9 mouse cellular contexts compared by ENCODE assay signal in the genomic region with DNA sequence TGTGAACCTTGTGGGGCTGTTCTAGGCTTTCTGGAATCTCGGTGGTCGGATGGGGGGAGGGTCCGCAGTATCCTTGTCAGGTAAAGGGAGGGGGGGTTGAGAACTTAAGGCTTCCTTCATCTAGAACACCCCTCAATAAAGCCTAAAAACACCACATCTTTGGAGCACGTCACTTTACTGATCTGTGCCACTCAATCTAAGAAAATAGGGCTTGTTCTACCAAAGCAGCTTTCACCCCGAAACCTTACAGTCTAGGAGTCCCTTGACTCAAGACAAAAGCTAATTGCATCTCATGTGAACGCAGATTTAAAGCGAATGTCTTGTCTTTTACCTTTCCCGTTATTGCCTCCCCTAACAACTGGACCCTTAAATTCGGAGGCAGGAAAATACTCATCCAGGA. TPM values are rescaled to one million over a fixed set of nuclear protein-coding genes. Genes with fewer than 3 reads are reported as not detected.
DNase-seq lines count a peak whose midpoint lies in the region; ATAC-seq lines count a peak whose summit lies in the region.
"Had no signal": no experiment of that assay in that cellular context is flagged by ENCODE, and none has a peak within 500 bp of the region (broad histone marks: within the 10 kb centered on the region; RNA-seq: fewer than 3 reads in every experiment).

No protein-coding gene starts in this region.

- H3K4me2 ChIP-seq in heart, embryonic 11.5 days: peak overlapping the region; percentile 97
- peak overlapping the region; percentile 91 for H3K4me2 ChIP-seq in hindbrain, embryonic 12.5 days (replicated peaks)
- H3K4me2 ChIP-seq in midbrain, embryonic 12.5 days (replicated peaks): peak overlapping the region; percentile 76

- H3K27ac ChIP-seq in heart, embryonic 11.5 days (ENCODE audit: low read depth, low read length): no peak overlapping the region
- no peak overlapping the region for H3K27ac ChIP-seq in brown adipose tissue, adult 24 weeks (replicated peaks; ENCODE audit: low read depth, low read length)
- no peak overlapping the region for H3K27ac ChIP-seq in hindbrain, embryonic 12.5 days
- no peak overlapping the region for H3K27ac ChIP-seq in midbrain, embryonic 12.5 days (replicated peaks)

- H3K9me3 ChIP-seq in heart, embryonic 11.5 days (replicated peaks; ENCODE audit: control insufficient read depth, low read length): no peaks in the 10 kb centered on the region
- no peaks in the 10 kb centered on the region for H3K9me3 ChIP-seq in hindbrain, embryonic 12.5 days (replicated peaks)
- no peaks in the 10 kb centered on the region for H3K9me3 ChIP-seq in midbrain, embryonic 12.5 days

- H3K9ac ChIP-seq in heart, embryonic 11.5 days (ENCODE audit: low read depth, low read length): no peak overlapping the region
- H3K9ac ChIP-seq in hindbrain, embryonic 12.5 days: no peak overlapping the region
- H3K9ac ChIP-seq in midbrain, embryonic 12.5 days (replicated peaks): no peak overlapping the region

- no peaks in the 10 kb centered on the region for H3K36me3 ChIP-seq in heart, embryonic 11.5 days (ENCODE audit: control insufficient read depth, insufficient read depth, low read length)
- H3K36me3 ChIP-seq in hindbrain, embryonic 12.5 days: no peaks in the 10 kb centered on the region
- H3K36me3 ChIP-seq in midbrain, embryonic 12.5 days: no peaks in the 10 kb centered on the region

- 5% methylated on average over 9 of the region's 9 CpGs for WGBS in heart, embryonic 11.5 days (ENCODE audit: insufficient replicate concordance)
- 5% methylated on average over 9 of the region's 9 CpGs for WGBS in hindbrain, embryonic 12.5 days
- WGBS in midbrain, embryonic 12.5 days: 7% methylated on average over 9 of the region's 9 CpGs

- peaks cover 14% of the 10 kb centered on the region for H3K4me1 ChIP-seq in heart, embryonic 11.5 days (ENCODE audit: control insufficient read depth, insufficient read depth, low read length)
- no peaks in the 10 kb centered on the region; the same call in 1 of the 2 replicates for H3K4me1 ChIP-seq in brown adipose tissue, adult 24 weeks (ENCODE audit: control insufficient read depth, insufficient read depth, insufficient read length, low read length)
- peaks cover 36% of the 10 kb centered on the region for H3K4me1 ChIP-seq in hindbrain, embryonic 12.5 days
- peaks cover 27% of the 10 kb centered on the region for H3K4me1 ChIP-seq in midbrain, embryonic 12.5 days

- peak overlapping the region; percentile 55 for H3K4me3 ChIP-seq in heart, embryonic 11.5 days (ENCODE audit: low read depth, low read length)
- peak overlapping the region; percentile 35; the same call in 1 of the 2 replicates for H3K4me3 ChIP-seq in brown adipose tissue, adult 24 weeks (ENCODE audit: insufficient read depth, low read depth, low read length)
- H3K4me3 ChIP-seq in hindbrain, embryonic 12.5 days: peak overlapping the region; percentile 49; the same call in 1 of the 2 replicates
- H3K4me3 ChIP-seq in midbrain, embryonic 12.5 days: peak overlapping the region; percentile 49; the same call in 1 of the 2 replicates
- H3K4me3 ChIP-seq: myocyte had no signal

- no peak for DNase-seq in heart, adult 11 months
- no peak for DNase-seq in right cerebral cortex, adult 18-20 months
- no peak for DNase-seq in spleen, adult 12 weeks (ENCODE audit: low spot score)
- DNase-seq in layer of hippocampus, postnatal 14 days (ENCODE audit: low spot score in 2 of 2): no peak

- H3K27me3 ChIP-seq in heart, embryonic 11.5 days (ENCODE audit: control insufficient read depth, insufficient read depth, low read length): peaks cover 71% of the 10 kb centered on the region
- H3K27me3 ChIP-seq in hindbrain, embryonic 12.5 days: peaks cover 82% of the 10 kb centered on the region
- peaks cover 79% of the 10 kb centered on the region for H3K27me3 ChIP-seq in midbrain, embryonic 12.5 days

- no peak for ATAC-seq in heart, embryonic 11.5 days (replicated peaks; ENCODE audit: insufficient number of reproducible peaks, low FRiP score, low TSS enrichment)
- no peak for ATAC-seq in hindbrain, embryonic 12.5 days (ENCODE audit: low FRiP score)
- no peak for ATAC-seq in midbrain, embryonic 12.5 days (ENCODE audit: low FRiP score, low read depth)

RNA-seq across cellular contexts. Expression of gene Ovol2, which starts 0.5 kb away (rescaled TPM):
- polyA plus RNA-seq in heart, embryonic 11.5 days (2014; fragmentation: Nextera tagmentation; extraction: Ambion mirVana): 0.10 TPM in 1 of 2 replicates, not detected in the other
- polyA plus RNA-seq in brown adipose tissue, adult 24 weeks (2012; ENCODE audit: insufficient read depth, insufficient read length, missing spikeins): not detected in 2 replicates
- 0.44 and 1.3 TPM in 2 replicates for polyA plus RNA-seq in hindbrain, embryonic 12.5 days (2016; fragmentation: Nextera tagmentation; extraction: Ambion mirVana)
- not detected in 2 replicates for polyA plus RNA-seq in midbrain, embryonic 12.5 days (2016; fragmentation: Nextera tagmentation; extraction: Ambion mirVana)
- under 1 TPM; 0.35 to 0.91 TPM for total RNA-seq in layer of hippocampus, postnatal 14 days (2021)
- polyA plus RNA-seq: myocyte had no signal

RNA-seq across cellular contexts. Expression of gene Kat14, which starts 36.3 kb away (rescaled TPM):
- polyA plus RNA-seq in heart, embryonic 11.5 days (2014; fragmentation: Nextera tagmentation; extraction: Ambion mirVana): 25.0 and 30.8 TPM in 2 replicates
- polyA plus RNA-seq in brown adipose tissue, adult 24 weeks (2012; ENCODE audit: insufficient read depth, insufficient read length, missing spikeins): 9.9 and 17.2 TPM in 2 replicates
- 37.7 and 40.7 TPM in 2 replicates for polyA plus RNA-seq in hindbrain, embryonic 12.5 days (2016; fragmentation: Nextera tagmentation; extraction: Ambion mirVana)
- 46.0 and 47.1 TPM in 2 replicates for polyA plus RNA-seq in midbrain, embryonic 12.5 days (2016; fragmentation: Nextera tagmentation; extraction: Ambion mirVana)
- total RNA-seq in layer of hippocampus, postnatal 14 days (2021): 10 to 100 TPM; 26.6 to 27.6 TPM

RNA-seq across cellular contexts. Expression of gene Pet117, which starts 36.3 kb away (rescaled TPM):
- 2.3 TPM in 1 of 2 replicates, not detected in the other for polyA plus RNA-seq in heart, embryonic 11.5 days (2014; fragmentation: Nextera tagmentation; extraction: Ambion mirVana)
- 3.4 and 6.3 TPM in 2 replicates for polyA plus RNA-seq in brown adipose tissue, adult 24 weeks (2012; ENCODE audit: insufficient read depth, insufficient read length, missing spikeins)
- polyA plus RNA-seq in hindbrain, embryonic 12.5 days (2016; fragmentation: Nextera tagmentation; extraction: Ambion mirVana): 1.1 and 2.3 TPM in 2 replicates
- not detected in 2 replicates for polyA plus RNA-seq in midbrain, embryonic 12.5 days (2016; fragmentation: Nextera tagmentation; extraction: Ambion mirVana)
- 1 to 10 TPM; 5.1 to 8.4 TPM for total RNA-seq in layer of hippocampus, postnatal 14 days (2021)
